Mouse (Mus musculus): ENCODE data around the gene Ly6g6f.

- no peak for TF ChIP-seq GATA1 (IDR thresholded peaks at IDR 0.05; ENCODE audit: borderline replicate concordance, low read length)
- TF ChIP-seq FLI1 (IDR thresholded peaks at IDR 0.05; ENCODE audit: low read length): no peak
These were observed 40.3 kb downstream of the Ly6g6f start for GRCm38 (mm10) chr17:35044904-35045806.

Data from megakaryocyte, embryonic 14.5 days (primary cell).